Mouse (Mus musculus) hindbrain, postnatal 0 days (tissue): ENCODE measurements around the gene Olfr93. TPM values are rescaled to one million over a fixed set of nuclear protein-coding genes. Genes with fewer than 3 reads are reported as not detected.
"Not testable (repeated sequence)": the region's sequence is repeated elsewhere in the genome, so short reads cannot be mapped to it uniquely, and the experiment has no call there.

Source experiments
- ATAC-seq: fragments of 200-750 bp; cut with Nextera tagmentation; 2 replicates; pipeline ENCODE4 v1.8.0; 2017; ENCODE audit warnings: mild to moderate bottlenecking, moderate TSS enrichment, moderate library complexity
- DNase-seq: peaks from one replicate; pipeline ENCODE4 v3.0.0-alpha.2; 2015; ENCODE audit warnings: low spot score
- H3K27ac ChIP-seq: fragments of 300-500 bp; sonication (generic); 2 replicates; pipeline ENCODE4 v1.5.1; 2014; ENCODE audit warnings: mild to moderate bottlenecking
- H3K27me3 ChIP-seq: fragments of 300-500 bp; sonication (generic); 2 replicates; pipeline ENCODE4 v1.6.1; 2014; ENCODE audit warnings: low read length, mixed read lengths; ENCODE audit not compliant: insufficient read depth
- H3K36me3 ChIP-seq: fragments of 300-500 bp; sonication (generic); 2 replicates; pipeline ENCODE4 v1.6.1; 2014; ENCODE audit warnings: low read length, mixed read lengths; ENCODE audit not compliant: insufficient read depth
- H3K4me1 ChIP-seq: fragments of 300-500 bp; sonication (generic); 2 replicates; pipeline ENCODE4 v1.6.1; 2014; ENCODE audit warnings: antibody characterized with exemption, low read length, mixed read lengths; ENCODE audit not compliant: insufficient read depth
- H3K4me2 ChIP-seq: fragments of 300-500 bp; sonication (generic); 2 replicates; pipeline ENCODE4 v1.6.1; 2014; ENCODE audit warnings: low read depth, mild to moderate bottlenecking, low read length, moderate library complexity, mixed read lengths
- H3K4me3 ChIP-seq: fragments of 300-500 bp; sonication (generic); 2 replicates; pipeline ENCODE4 v1.5.1; 2014; ENCODE audit warnings: low read length
- H3K9ac ChIP-seq: fragments of 300-500 bp; sonication (generic); replicated peaks from 2 replicates; pipeline ENCODE4 v1.6.1; 2014; ENCODE audit warnings: mild to moderate bottlenecking, low read length, moderate library complexity, mixed read lengths
- H3K9me3 ChIP-seq: fragments of 300-500 bp; sonication (generic); 2 replicates; pipeline ENCODE4 v1.6.1; 2016; ENCODE audit warnings: low read length, mixed read lengths
- CTCF ChIP-seq: IDR thresholded peaks from 2 replicates; pipeline ENCODE4 v1.5.1; 2016; ENCODE audit warnings: antibody characterized with exemption, control low read depth, low read depth
- WGBS: fragments of 180-500 bp; shearing (Covaris S2); extraction: QIAGEN DNeasy Blood & Tissue Kit; methylation state at CpG from one replicate; pipeline ENCODE4 v1.1.7; 2014; 5-methylcytosine and 5-hydroxymethylcytosine counted together
- polyA plus RNA-seq: library from polyadenylated mRNA; unstranded; fragments of >200 nt; fragmentation: Nextera tagmentation; extraction: Ambion mirVana; gene quantifications from 2 replicates; pipeline ENCODE4 v1.2.1, GENCODE M21; 2015
- total RNA-seq: library from RNA; depleted of rRNA; stranded (reverse); fragments of >200 nt; gene quantifications from 2 replicates; pipeline ENCODE4 v1.2.3, GENCODE M21; 2014

The Olfr93 gene
- total and polyA plus RNA-seq, 2 experiments from 2014 or later = not detected

GRCm38 (mm10) chr17:37193656-37194055 is 32.4 kb upstream of the Olfr93 start, which contains the start of gene Ubd:
Gene Ubd (plus strand): TSS chr17:37193892.
- ATAC-seq (no peak), DNase-seq (no peak)
- Histone ChIP-seq H3K9ac (no peak within 1 kb of the TSS), H3K4me1 (no peaks in the 10 kb centered on the region), H3K27me3 (0 out of 2 replicates have a peak, but pooled peaks cover 5% of the 10 kb centered on the region), H3K9me3 (no peaks in the 10 kb centered on the region), H3K4me3 (no peak within 1 kb of the TSS), H3K27ac (no peak within 1 kb of the TSS), H3K4me2 (no peak within 1 kb of the TSS), H3K36me3 (no peaks in the 10 kb centered on the region)
- WGBS = 88% methylated on average over 2 of the region's 2 CpGs
- TF ChIP-seq CTCF = no peak

GRCm38 (mm10) chr17:37193032-37193431 is 31.7 kb upstream of the Olfr93 start:
- Histone ChIP-seq H3K9ac (no peak overlapping the region), H3K9me3 (no peaks in the 10 kb centered on the region), H3K27ac (no peak overlapping the region), H3K36me3 (no peaks in the 10 kb centered on the region), H3K27me3 (no peaks in the 10 kb centered on the region), H3K4me1 (no peaks in the 10 kb centered on the region), H3K4me2 (no peak overlapping the region), H3K4me3 (no peak overlapping the region)
- TF ChIP-seq CTCF = no peak
- ATAC-seq (no peak), DNase-seq (no peak)

GRCm38 (mm10) chr17:37190711-37191110 is 29.4 kb upstream of the Olfr93 start:
- Histone ChIP-seq H3K27ac (no peak overlapping the region), H3K4me1 (no peaks in the 10 kb centered on the region), H3K4me2 (no peak overlapping the region), H3K9ac (no peak overlapping the region), H3K36me3 (no peaks in the 10 kb centered on the region), H3K4me3 (no peak overlapping the region), H3K9me3 (no peaks in the 10 kb centered on the region), H3K27me3 (no peaks in the 10 kb centered on the region)
- DNase-seq (peak; percentile 75), ATAC-seq (peak; percentile 70; the same call in 1 of the 2 replicates)
- TF ChIP-seq CTCF = no peak
- 25% methylated on average over 2 of the region's 2 CpGs for WGBS

GRCm38 (mm10) chr17:37185474-37185873 is 24.2 kb upstream of the Olfr93 start:
- DNase-seq = no peak
- Histone ChIP-seq H3K36me3 (no peaks in the 10 kb centered on the region), H3K27ac (no peak overlapping the region), H3K4me1 (no peaks in the 10 kb centered on the region), H3K4me3 (no peak overlapping the region), H3K27me3 (no peaks in the 10 kb centered on the region), H3K9me3 (no peaks in the 10 kb centered on the region), H3K9ac (no peak overlapping the region), H3K4me2 (no peak overlapping the region)
- no peak for TF ChIP-seq CTCF
- WGBS = 58% methylated on average over 6 of the region's 6 CpGs
- ATAC-seq = no peak

GRCm38 (mm10) chr17:37131366-37131765 is 29.9 kb downstream of the Olfr93 start:
- H3K4me2 ChIP-seq, H3K36me3 ChIP-seq, H3K4me3 ChIP-seq, H3K9ac ChIP-seq, H3K4me1 ChIP-seq, H3K27me3 ChIP-seq, H3K9me3 ChIP-seq, DNase-seq, H3K27ac ChIP-seq, ATAC-seq: not testable (repeated sequence)
- 71% methylated on average over 4 of the region's 4 CpGs for WGBS

- no peak for TF ChIP-seq CTCF
- 90% methylated on average over 2 of the region's 2 CpGs for WGBS
- no peak for ATAC-seq
Measured at GRCm38 (mm10) chr17:37119988-37120387, 41.3 kb downstream of the Olfr93 start, which contains the start of gene Olfr92. Gene Olfr92 (minus strand): TSS chr17:37120088.

GRCm38 (mm10) chr17:37098178-37098577 is 63.1 kb downstream of the Olfr93 start, which contains the start of gene Olfr91:
Gene Olfr91 (minus strand): TSS chr17:37098278.
- H3K27me3 ChIP-seq = no peaks in the 10 kb centered on the region
- ATAC-seq (no peak), DNase-seq (no peak)
- H3K9me3 ChIP-seq = no peaks in the 10 kb centered on the region
- H3K4me3 ChIP-seq = no peak within 1 kb of the TSS
- no peak for TF ChIP-seq CTCF
- H3K36me3 ChIP-seq = no peaks in the 10 kb centered on the region
- H3K9ac ChIP-seq = no peak within 1 kb of the TSS
- H3K4me2 ChIP-seq = no peak within 1 kb of the TSS
- H3K27ac ChIP-seq = no peak within 1 kb of the TSS
- WGBS = 83% methylated on average over 1 of the region's 1 CpGs
- H3K4me1 ChIP-seq = no peaks in the 10 kb centered on the region

More at GRCm38 (mm10) chr17:37119988-37120387, 41.3 kb downstream of the Olfr93 start, which contains the start of gene Olfr92:
- Histone ChIP-seq H3K4me1 (no peaks in the 10 kb centered on the region), H3K4me3 (no peak within 1 kb of the TSS), H3K27ac (no peak within 1 kb of the TSS), H3K4me2 (no peak within 1 kb of the TSS), H3K9me3 (no peaks in the 10 kb centered on the region), H3K9ac (no peak within 1 kb of the TSS), H3K36me3 (no peaks in the 10 kb centered on the region), H3K27me3 (no peaks in the 10 kb centered on the region)
- no peak for DNase-seq
